ENCODE assay signal across 8 mouse cellular contexts in the genomic region with DNA sequence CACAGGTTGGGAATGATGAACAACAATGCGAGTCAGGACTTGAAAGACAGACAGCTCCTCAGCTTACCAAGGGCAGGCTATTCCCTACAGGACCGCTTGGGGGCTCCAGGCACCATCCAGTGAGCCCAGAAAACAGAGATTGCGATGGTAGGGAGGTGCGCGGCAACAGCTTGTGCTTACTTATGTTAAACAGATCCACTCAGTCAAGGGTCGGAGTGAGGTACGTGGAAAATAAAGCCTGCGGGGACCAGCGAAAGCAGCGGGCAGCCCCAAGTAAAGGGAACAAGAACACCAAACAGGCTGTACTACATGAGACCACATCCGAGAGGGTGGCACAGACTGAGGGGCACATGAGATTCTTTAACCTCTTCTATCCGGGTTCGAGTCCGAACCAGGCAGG. TPM values are rescaled to one million over a fixed set of nuclear protein-coding genes. Genes with fewer than 3 reads are reported as not detected.
A peak's percentile ranks its signal among the peaks of the same experiment; 100 is the strongest.
DNase-seq lines count a peak whose midpoint lies in the region; ATAC-seq lines count a peak whose summit lies in the region.

No protein-coding gene starts in this region.

- 1% methylated on average over 14 of the region's 14 CpGs for WGBS in embryonic facial prominence, embryonic 14.5 days
- 0% methylated on average over 14 of the region's 14 CpGs for WGBS in limb, embryonic 15.5 days

- peak overlapping the region; percentile 61 for H3K4me3 ChIP-seq in embryonic facial prominence, embryonic 14.5 days (ENCODE audit: low read depth, low read length)
- H3K4me3 ChIP-seq in limb, embryonic 15.5 days = peak overlapping the region; percentile 73

- peak; percentile 96 for DNase-seq in 3T3-L1 (ENCODE audit: low read depth, low spot score)
- DNase-seq in adrenal gland, postnatal 4 days (ENCODE audit: low spot score in 2 of 2) = peak; percentile 37 to 64
- peak; percentile 95 for DNase-seq in embryonic facial prominence, embryonic 14.5 days (ENCODE audit: low spot score)
- peak; percentile 90 for DNase-seq in heart, adult 8-10 months (ENCODE audit: low spot score)
- peak; percentile 92 for DNase-seq in kidney, adult 9 months
- DNase-seq in monocyte, adult 2 months (ENCODE audit: low read depth in 1 of 2, low spot score in 2 of 2) = peak; percentile 54 to 68
- peak; percentile 87 for DNase-seq in spleen, postnatal 36 days (ENCODE audit: low spot score in 2 of 2)

- no peaks in the 10 kb centered on the region for H3K27me3 ChIP-seq in embryonic facial prominence, embryonic 14.5 days (replicated peaks; ENCODE audit: control insufficient read depth, insufficient read depth, low read length)
- H3K27me3 ChIP-seq in limb, embryonic 15.5 days = no peaks in the 10 kb centered on the region

- peak overlapping the region; percentile 96 for H3K9ac ChIP-seq in embryonic facial prominence, embryonic 14.5 days (ENCODE audit: low read depth, low read length)
- H3K9ac ChIP-seq in limb, embryonic 15.5 days = peak overlapping the region; percentile 51; the same call in 1 of the 2 replicates

- H3K36me3 ChIP-seq in embryonic facial prominence, embryonic 14.5 days (ENCODE audit: control insufficient read depth, insufficient read depth, low read length) = peaks cover 12% of the 10 kb centered on the region; the same call in 1 of the 2 replicates
- no peaks in the 10 kb centered on the region for H3K36me3 ChIP-seq in limb, embryonic 15.5 days

- peak; percentile 83 for ATAC-seq in embryonic facial prominence, embryonic 14.5 days (ENCODE audit: low read depth)
- peak; percentile 80 for ATAC-seq in limb, embryonic 15.5 days (ENCODE audit: insufficient number of reproducible peaks, low FRiP score, low TSS enrichment, low read depth)

- H3K27ac ChIP-seq in embryonic facial prominence, embryonic 14.5 days (replicated peaks; ENCODE audit: low read depth, low read length) = peak overlapping the region; percentile 95
- peak overlapping the region; percentile 94 for H3K27ac ChIP-seq in limb, embryonic 15.5 days

- H3K9me3 ChIP-seq in embryonic facial prominence, embryonic 14.5 days (ENCODE audit: control insufficient read depth, low read length) = no peaks in the 10 kb centered on the region
- H3K9me3 ChIP-seq in limb, embryonic 15.5 days = no peaks in the 10 kb centered on the region

- H3K4me1 ChIP-seq in embryonic facial prominence, embryonic 14.5 days (ENCODE audit: control insufficient read depth, insufficient read depth, low read length) = peaks cover 3% of the 10 kb centered on the region; the same call in 1 of the 2 replicates
- peaks cover 14% of the 10 kb centered on the region for H3K4me1 ChIP-seq in limb, embryonic 15.5 days

- H3K4me2 ChIP-seq in embryonic facial prominence, embryonic 14.5 days (ENCODE audit: low read depth, low read length) = peak overlapping the region; percentile 73
- H3K4me2 ChIP-seq in limb, embryonic 15.5 days = peak overlapping the region; percentile 79

RNA-seq across cellular contexts. Expression of a gene that starts 0.4 kb away (rescaled TPM):
- 10 to 100 TPM; 91.2 to 93.3 TPM for total RNA-seq in adrenal gland, postnatal 4 days (2021)
- 269 and 288 TPM in 2 replicates for polyA plus RNA-seq in embryonic facial prominence, embryonic 14.5 days (2014; fragmentation: Nextera tagmentation; extraction: Ambion mirVana)
- 10 to 100 TPM; 45.3 to 54.3 (median 52.4) TPM for total RNA-seq in heart, adult 8-10 months (2022)
- 230 and 254 TPM in 2 replicates for polyA plus RNA-seq in limb, embryonic 15.5 days (2015; fragmentation: Nextera tagmentation; extraction: Ambion mirVana)

RNA-seq across cellular contexts. Expression of a gene that starts 16.0 kb away (rescaled TPM):
- total RNA-seq in adrenal gland, postnatal 4 days (2021) = not detected
- 0.10 and 0.19 TPM in 2 replicates for polyA plus RNA-seq in embryonic facial prominence, embryonic 14.5 days (2014; fragmentation: Nextera tagmentation; extraction: Ambion mirVana)
- not detected for total RNA-seq in heart, adult 8-10 months (2022)
- 2.1 and 2.2 TPM in 2 replicates for polyA plus RNA-seq in limb, embryonic 15.5 days (2015; fragmentation: Nextera tagmentation; extraction: Ambion mirVana)

RNA-seq across cellular contexts. Expression of a gene that starts 26.4 kb away (rescaled TPM):
- under 1 TPM; 0.20 to 0.85 TPM for total RNA-seq in adrenal gland, postnatal 4 days (2021)
- polyA plus RNA-seq in embryonic facial prominence, embryonic 14.5 days (2014; fragmentation: Nextera tagmentation; extraction: Ambion mirVana) = 0.08 and 0.22 TPM in 2 replicates
- total RNA-seq in heart, adult 8-10 months (2022) = under 1 TPM; 0.30 to 0.46 (median 0.38) TPM
- polyA plus RNA-seq in limb, embryonic 15.5 days (2015; fragmentation: Nextera tagmentation; extraction: Ambion mirVana) = 0.26 and 0.41 TPM in 2 replicates

RNA-seq across cellular contexts. Expression of a gene that starts 29.8 kb away (rescaled TPM):
- total RNA-seq in adrenal gland, postnatal 4 days (2021) = 10 to 100 TPM; 76.3 to 76.6 TPM
- 0.76 and 1.0 TPM in 2 replicates for polyA plus RNA-seq in embryonic facial prominence, embryonic 14.5 days (2014; fragmentation: Nextera tagmentation; extraction: Ambion mirVana)
- total RNA-seq in heart, adult 8-10 months (2022) = 1,000 to 10,000 TPM; 1,613 to 1,715 (median 1,670) TPM
- not detected in 2 replicates for polyA plus RNA-seq in limb, embryonic 15.5 days (2015; fragmentation: Nextera tagmentation; extraction: Ambion mirVana)

RNA-seq across cellular contexts. Expression of a gene that starts 33.2 kb away (rescaled TPM):
- under 1 TPM; 0.25 to 0.28 TPM for total RNA-seq in adrenal gland, postnatal 4 days (2021)
- polyA plus RNA-seq in embryonic facial prominence, embryonic 14.5 days (2014; fragmentation: Nextera tagmentation; extraction: Ambion mirVana) = 0.18 TPM in 1 of 2 replicates, not detected in the other
- total RNA-seq in heart, adult 8-10 months (2022) = not detected
- 0.14 and 0.25 TPM in 2 replicates for polyA plus RNA-seq in limb, embryonic 15.5 days (2015; fragmentation: Nextera tagmentation; extraction: Ambion mirVana)

Comparison
In these comparisons a context has a peak if more than half of its experiments do, and no peak if none do; other contexts are left out.
1. Peak in every context shown above with its lines: DNase-seq, ATAC-seq, H3K4me3 ChIP-seq and H3K27ac ChIP-seq.